Mouse (Mus musculus) stomach, embryonic 16.5 days (tissue): ENCODE measurements at regions not wholly inside any gene's neighbourhood (a gene's known extent, or its start where the extent isn't known, plus 50 kb on each side); places are given as distances from the start of the nearest gene placed in this dataset.
A peak's percentile ranks its signal among the peaks of the same experiment; 100 is the strongest.

Experiments
- ATAC-seq: fragments of 200-750 bp; cut with Nextera tagmentation; 2 replicates; pipeline ENCODE4 v1.8.0; 2017; ENCODE audit warnings: moderate number of reproducible peaks, moderate TSS enrichment; ENCODE audit not compliant: insufficient read depth, low FRiP score
- H3K27ac ChIP-seq: fragments of 300-500 bp; sonication (generic); 2 replicates; pipeline ENCODE4 v1.5.1; 2014; ENCODE audit warnings: low read length
- H3K27me3 ChIP-seq: fragments of 300-500 bp; sonication (generic); 2 replicates; pipeline ENCODE4 v1.6.1; 2014; ENCODE audit warnings: low read length, control low read depth, mixed read lengths; ENCODE audit not compliant: control insufficient read depth, insufficient read depth
- H3K36me3 ChIP-seq: fragments of 300-500 bp; sonication (generic); 2 replicates; pipeline ENCODE4 v1.6.1; 2014; ENCODE audit warnings: low read length; ENCODE audit not compliant: control insufficient read depth, insufficient read depth
- H3K4me1 ChIP-seq: fragments of 300-500 bp; sonication (generic); 2 replicates; pipeline ENCODE4 v1.6.1; 2014; ENCODE audit warnings: low read length, control low read depth, mixed read lengths; ENCODE audit not compliant: control insufficient read depth, insufficient read depth
- H3K4me2 ChIP-seq: fragments of 300-500 bp; sonication (generic); 2 replicates; pipeline ENCODE4 v1.6.1; 2014; ENCODE audit warnings: low read depth, low read length, mixed read lengths
- H3K4me3 ChIP-seq: fragments of 300-500 bp; sonication (generic); replicated peaks from 2 replicates; pipeline ENCODE4 v1.5.1; 2014; ENCODE audit warnings: mild to moderate bottlenecking, low read length
- H3K9ac ChIP-seq: fragments of 300-500 bp; sonication (generic); 2 replicates; pipeline ENCODE4 v1.6.1; 2014; ENCODE audit warnings: low read length
- H3K9me3 ChIP-seq: fragments of 300-500 bp; sonication (generic); replicated peaks from 2 replicates; pipeline ENCODE4 v1.6.1; 2016; ENCODE audit warnings: low read length, control low read depth; ENCODE audit not compliant: control insufficient read depth
- WGBS: fragments of 180-500 bp; shearing (Covaris S2); extraction: QIAGEN DNeasy Blood & Tissue Kit; methylation state at CpG from one replicate; pipeline ENCODE4 v1.1.7; 2014; 5-methylcytosine and 5-hydroxymethylcytosine counted together

DNA sequence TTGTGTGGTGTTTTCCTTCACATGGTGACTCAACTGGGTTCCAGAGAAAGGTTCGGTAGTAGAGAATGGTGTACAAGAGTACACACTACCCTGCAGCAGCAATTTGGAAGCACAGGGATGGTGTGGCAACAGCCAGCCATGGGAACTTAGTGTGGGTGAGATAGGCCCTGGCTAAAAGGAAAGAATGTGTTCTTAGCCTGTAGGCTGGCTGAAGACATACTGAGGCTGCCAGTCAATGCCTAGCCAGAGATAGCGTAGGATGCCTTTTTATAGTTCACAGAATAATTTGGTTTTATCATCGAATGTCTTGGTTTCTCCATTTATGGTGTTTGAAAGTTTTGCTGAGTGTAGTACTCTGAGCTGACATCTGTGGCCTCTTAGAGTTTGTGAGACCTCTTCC is 130.1 kb upstream of the Btg1 start:
- no peak for ATAC-seq
- 94% methylated on average over 3 of the region's 3 CpGs for WGBS
- H3K4me1 ChIP-seq: no peaks in the 10 kb centered on the region
- no peaks in the 10 kb centered on the region for H3K9me3 ChIP-seq
- H3K27ac ChIP-seq: no peak overlapping the region
- H3K4me3 ChIP-seq: no peak overlapping the region
- no peaks in the 10 kb centered on the region for H3K36me3 ChIP-seq
- H3K9ac ChIP-seq: no peak overlapping the region
- H3K27me3 ChIP-seq: no peaks in the 10 kb centered on the region
- no peak overlapping the region for H3K4me2 ChIP-seq

DNA sequence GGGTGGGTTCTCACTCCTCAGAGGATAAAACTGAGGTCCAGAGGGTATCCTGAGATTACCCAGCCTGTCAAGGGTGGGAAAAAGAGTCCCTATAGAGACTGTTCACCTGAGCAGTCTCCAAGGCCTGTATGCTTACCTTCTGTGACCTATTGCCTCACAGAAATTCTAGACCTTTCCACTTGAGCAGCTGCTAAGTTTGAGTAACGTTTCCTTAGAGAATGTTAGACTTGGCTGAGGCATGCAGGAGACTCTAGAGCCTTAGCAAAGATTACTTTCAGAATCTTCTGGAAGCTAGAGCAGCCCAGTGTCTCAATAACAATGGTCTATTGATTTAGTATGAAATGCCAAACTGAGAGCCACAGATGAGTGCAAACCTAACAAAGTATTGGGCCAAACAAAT is 123.1 kb upstream of the Btg1 start:
- no peak for ATAC-seq
- no peak overlapping the region for H3K4me2 ChIP-seq
- H3K4me1 ChIP-seq: no peaks in the 10 kb centered on the region
- H3K27me3 ChIP-seq: no peaks in the 10 kb centered on the region
- 31% methylated on average over 1 of the region's 1 CpGs for WGBS
- H3K36me3 ChIP-seq: no peaks in the 10 kb centered on the region
- no peak overlapping the region for H3K4me3 ChIP-seq
- no peaks in the 10 kb centered on the region for H3K9me3 ChIP-seq
- no peak overlapping the region for H3K9ac ChIP-seq
- H3K27ac ChIP-seq: no peak overlapping the region

DNA sequence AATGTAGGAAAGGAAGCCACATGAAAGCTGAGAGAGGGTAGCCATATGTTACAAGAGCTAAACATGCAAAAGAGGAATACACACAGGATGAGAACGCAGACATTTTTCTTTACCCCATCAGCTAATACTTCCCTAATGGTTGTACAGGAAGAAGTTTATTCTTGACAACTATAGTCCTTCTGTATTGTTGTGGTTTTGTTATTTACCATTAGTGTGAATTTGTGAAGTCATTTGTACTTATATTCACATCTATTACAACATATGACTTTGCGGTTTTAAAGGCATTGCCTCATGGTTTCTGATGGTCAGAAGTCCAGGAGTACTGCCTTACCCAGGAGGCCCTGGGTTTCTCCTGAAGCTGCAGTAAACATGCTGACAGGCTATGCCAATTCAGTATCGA is 120.1 kb upstream of the Btg1 start:
- Histone ChIP-seq H3K9ac (no peak overlapping the region), H3K36me3 (no peaks in the 10 kb centered on the region), H3K27ac (no peak overlapping the region), H3K4me1 (no peaks in the 10 kb centered on the region), H3K9me3 (no peaks in the 10 kb centered on the region), H3K27me3 (no peaks in the 10 kb centered on the region), H3K4me2 (no peak overlapping the region), H3K4me3 (no peak overlapping the region)
- WGBS: 92% methylated on average over 3 of the region's 3 CpGs
- ATAC-seq: no peak

DNA sequence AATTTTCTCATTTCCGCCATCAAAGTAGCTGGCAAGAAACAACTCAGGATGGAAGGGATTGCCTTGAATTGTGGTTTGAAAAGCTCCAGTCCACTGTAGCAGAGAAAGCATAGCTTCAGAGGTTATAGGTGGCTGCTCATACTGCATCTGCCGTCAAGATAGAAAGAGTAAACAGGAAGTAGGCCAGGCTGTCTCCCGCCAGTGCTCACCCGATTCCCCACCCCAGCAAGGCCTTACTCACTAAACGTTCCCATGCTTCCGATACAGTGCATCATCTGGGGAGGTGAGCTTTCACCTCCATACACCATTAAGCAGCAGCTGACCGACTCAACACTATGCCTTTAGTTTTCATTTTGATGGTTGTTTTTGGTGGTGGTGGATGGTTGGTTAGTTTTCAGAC is 119.3 kb upstream of the Btg1 start:
- 80% methylated on average over 7 of the region's 7 CpGs for WGBS
- H3K4me3 ChIP-seq: no peak overlapping the region
- no peaks in the 10 kb centered on the region for H3K36me3 ChIP-seq
- H3K27ac ChIP-seq: no peak overlapping the region
- H3K9me3 ChIP-seq: no peaks in the 10 kb centered on the region
- H3K27me3 ChIP-seq: no peaks in the 10 kb centered on the region
- ATAC-seq: no peak
- no peak overlapping the region for H3K4me2 ChIP-seq
- no peak overlapping the region for H3K9ac ChIP-seq
- H3K4me1 ChIP-seq: no peaks in the 10 kb centered on the region

DNA sequence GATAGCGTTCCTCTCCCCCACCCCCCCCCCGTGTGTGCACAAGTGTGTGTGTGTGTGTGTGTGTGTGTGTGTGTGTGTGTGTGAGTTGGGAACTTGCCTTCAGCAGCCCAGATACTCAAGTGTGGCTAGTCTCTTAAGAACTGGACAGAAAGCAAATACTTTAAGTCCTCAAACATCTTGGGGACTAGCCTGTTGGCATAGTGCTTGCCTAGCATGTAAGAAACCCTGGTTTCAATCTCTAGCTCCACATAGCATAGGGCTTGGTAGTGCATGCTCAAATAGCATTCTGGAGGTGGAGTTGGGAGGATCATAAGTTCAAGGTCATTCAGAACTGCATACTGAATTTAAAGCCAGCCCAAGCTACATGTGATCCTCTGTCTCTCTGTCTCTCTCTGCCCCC is 117.5 kb upstream of the Btg1 start:
- no peaks in the 10 kb centered on the region for H3K27me3 ChIP-seq
- no peak overlapping the region for H3K27ac ChIP-seq
- H3K4me1 ChIP-seq: no peaks in the 10 kb centered on the region
- no peak overlapping the region for H3K4me2 ChIP-seq
- H3K9me3 ChIP-seq: no peaks in the 10 kb centered on the region
- 61% methylated on average over 2 of the region's 2 CpGs for WGBS
- H3K4me3 ChIP-seq: no peak overlapping the region
- H3K36me3 ChIP-seq: no peaks in the 10 kb centered on the region
- no peak for ATAC-seq
- H3K9ac ChIP-seq: no peak overlapping the region

DNA sequence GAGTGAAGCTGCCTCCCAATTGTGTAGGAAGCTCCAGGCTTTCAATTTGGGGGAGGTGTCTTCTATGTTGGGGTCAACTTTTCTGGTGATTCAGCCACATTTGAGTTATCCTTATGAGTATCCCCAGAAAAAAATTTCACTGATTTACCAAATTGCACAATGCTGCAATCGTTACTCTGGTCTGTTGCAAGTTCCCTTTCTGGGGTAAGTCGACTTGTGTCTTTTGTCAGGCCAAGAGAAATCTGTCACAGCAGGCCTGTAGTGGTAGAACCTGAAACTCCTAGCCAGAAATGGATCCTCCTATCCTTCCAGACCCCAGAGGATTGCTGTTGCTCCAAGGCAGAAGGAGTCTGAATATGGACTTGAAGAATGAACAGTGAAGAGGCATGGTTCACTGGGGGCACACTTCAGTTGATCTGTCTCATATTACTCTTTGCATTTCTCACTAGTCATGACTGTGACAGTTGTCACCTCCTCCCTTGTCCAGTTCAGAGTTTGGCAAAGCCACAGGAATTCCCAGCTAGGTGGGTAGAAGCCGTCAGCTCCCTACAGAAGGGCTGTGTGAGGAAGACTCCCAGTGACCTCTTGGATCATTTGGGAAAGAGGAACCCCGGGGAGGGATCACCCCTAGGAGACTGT is 114.6 kb upstream of the Btg1 start:
- Histone ChIP-seq H3K9ac (no peak overlapping the region), H3K4me2 (no peak overlapping the region), H3K9me3 (no peaks in the 10 kb centered on the region), H3K36me3 (no peaks in the 10 kb centered on the region), H3K27ac (no peak overlapping the region), H3K4me1 (no peaks in the 10 kb centered on the region), H3K27me3 (no peaks in the 10 kb centered on the region), H3K4me3 (no peak overlapping the region)
- 72% methylated on average over 4 of the region's 4 CpGs for WGBS
- no peak for ATAC-seq

DNA sequence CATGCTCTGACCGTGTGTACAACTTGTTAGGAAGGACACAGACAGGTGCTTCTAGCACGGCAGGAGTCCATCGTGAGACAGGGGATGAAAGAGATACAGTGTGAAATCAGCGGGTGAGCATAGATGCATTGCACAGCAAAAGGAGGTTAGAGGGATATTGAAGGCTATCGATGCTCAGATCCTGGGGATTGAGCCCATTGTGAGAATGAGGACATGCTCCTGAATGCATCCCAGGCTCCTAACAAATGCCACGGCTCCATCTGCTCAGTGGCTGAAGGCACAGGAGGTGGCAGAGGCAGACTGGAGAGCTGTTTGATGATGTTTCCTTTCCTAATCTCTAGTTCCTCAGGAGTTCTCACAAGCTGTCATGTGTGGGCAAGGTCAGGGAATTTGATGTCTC is 114.1 kb upstream of the Btg1 start:
- H3K9me3 ChIP-seq: no peaks in the 10 kb centered on the region
- no peaks in the 10 kb centered on the region for H3K4me1 ChIP-seq
- H3K27me3 ChIP-seq: no peaks in the 10 kb centered on the region
- H3K36me3 ChIP-seq: no peaks in the 10 kb centered on the region
- H3K4me2 ChIP-seq: no peak overlapping the region
- no peak for ATAC-seq
- 71% methylated on average over 6 of the region's 6 CpGs for WGBS
- H3K9ac ChIP-seq: no peak overlapping the region
- no peak overlapping the region for H3K27ac ChIP-seq
- H3K4me3 ChIP-seq: no peak overlapping the region

DNA sequence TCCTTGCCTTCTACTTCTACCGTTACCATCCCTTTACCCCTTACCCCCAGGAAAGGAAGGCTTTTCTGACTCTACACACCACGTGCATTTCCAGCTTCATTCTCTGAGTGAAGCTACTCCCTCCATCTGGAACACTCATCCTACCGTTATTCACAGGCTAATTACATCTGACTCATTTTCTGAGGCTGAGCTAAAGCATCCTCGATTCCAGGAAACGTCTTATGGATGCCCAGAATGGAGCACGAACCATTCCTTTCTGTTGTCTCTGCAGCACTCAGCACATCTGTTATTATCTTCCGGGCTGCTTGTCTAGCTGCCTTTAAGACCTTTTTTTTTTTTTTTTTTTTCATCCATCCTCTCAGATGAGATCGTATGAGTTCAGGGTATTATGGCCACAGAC is 112.5 kb upstream of the Btg1 start:
- H3K27me3 ChIP-seq: no peaks in the 10 kb centered on the region
- H3K4me1 ChIP-seq: no peaks in the 10 kb centered on the region
- WGBS: 84% methylated on average over 8 of the region's 8 CpGs
- H3K27ac ChIP-seq: no peak overlapping the region
- no peaks in the 10 kb centered on the region for H3K9me3 ChIP-seq
- H3K4me3 ChIP-seq: no peak overlapping the region
- H3K36me3 ChIP-seq: no peaks in the 10 kb centered on the region
- no peak for ATAC-seq
- no peak overlapping the region for H3K4me2 ChIP-seq
- no peak overlapping the region for H3K9ac ChIP-seq

DNA sequence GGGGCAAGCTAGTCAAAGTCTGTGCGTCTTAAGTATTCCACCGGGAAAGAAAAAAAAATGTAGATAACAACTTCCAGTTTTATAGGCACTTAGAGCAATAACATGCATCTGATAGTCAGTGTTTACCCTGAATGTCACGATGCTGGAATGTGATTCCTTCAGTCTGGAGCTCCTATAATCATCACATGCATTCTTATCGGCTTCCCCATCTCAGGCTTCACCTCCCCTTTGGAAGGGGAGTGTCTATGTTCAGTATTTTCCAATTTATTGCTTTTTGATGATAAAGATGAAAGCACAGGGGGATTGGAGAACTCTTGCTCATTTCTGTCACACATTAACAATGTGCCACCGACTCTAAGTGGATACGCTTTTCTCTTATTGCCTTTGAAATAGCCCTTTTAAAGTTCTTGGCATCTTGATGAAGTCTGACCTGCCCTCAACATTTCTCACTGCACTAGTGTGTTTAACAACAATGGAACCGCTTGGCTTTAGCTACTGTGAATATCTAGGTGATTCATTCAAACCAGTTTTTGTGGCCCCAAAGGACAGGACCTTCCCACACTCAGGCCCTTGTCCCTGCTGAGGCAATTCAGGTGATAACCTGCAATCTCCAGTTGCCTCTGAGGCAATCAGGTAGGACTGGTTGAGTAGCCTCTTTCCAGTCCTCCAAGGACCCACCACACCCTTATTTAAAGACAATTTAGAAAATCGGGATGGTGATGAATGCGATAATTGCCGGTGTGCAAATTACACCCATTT is 101.5 kb upstream of the Btg1 start:
- Histone ChIP-seq H3K27ac (peak overlapping the region; percentile 33; the same call in 1 of the 2 replicates), H3K27me3 (no peaks in the 10 kb centered on the region), H3K4me1 (no peaks in the 10 kb centered on the region), H3K9me3 (no peaks in the 10 kb centered on the region), H3K9ac (no peak overlapping the region), H3K4me3 (no peak overlapping the region), H3K4me2 (no peak overlapping the region), H3K36me3 (no peaks in the 10 kb centered on the region)
- WGBS: 60% methylated on average over 10 of the region's 10 CpGs
- no peak for ATAC-seq
